Mouse (Mus musculus) lung, embryonic 14.5 days (tissue): Measurements from ENCODE around the gene Nlrc4. TPM values are rescaled to one million over a fixed set of nuclear protein-coding genes. Genes with fewer than 3 reads are reported as not detected.
A peak's percentile ranks its signal among the peaks of the same experiment; 100 is the strongest.

Experiments used
- ATAC-seq: fragments of 200-750 bp; cut with Nextera tagmentation; 2 replicates; pipeline ENCODE4 v1.8.0; 2017; ENCODE audit warnings: mild to moderate bottlenecking, moderate TSS enrichment, moderate library complexity; ENCODE audit not compliant: insufficient read depth
- DNase-seq: peaks from one replicate; pipeline ENCODE4 v3.0.0-alpha.2; 2015
- H3K27ac ChIP-seq: fragments of 300-500 bp; sonication (generic); 2 replicates; pipeline ENCODE4 v1.5.1; 2014; ENCODE audit warnings: low read depth, mild to moderate bottlenecking, moderate library complexity
- H3K27me3 ChIP-seq: fragments of 300-500 bp; sonication (generic); 2 replicates; pipeline ENCODE4 v1.6.1; 2014; ENCODE audit warnings: low read length, control low read depth; ENCODE audit not compliant: insufficient read depth
- H3K36me3 ChIP-seq: fragments of 300-500 bp; sonication (generic); 2 replicates; pipeline ENCODE4 v1.6.1; 2014; ENCODE audit warnings: control low read depth; ENCODE audit not compliant: insufficient read depth
- H3K4me1 ChIP-seq: fragments of 300-500 bp; sonication (generic); 2 replicates; pipeline ENCODE4 v1.6.1; 2014; ENCODE audit warnings: antibody characterized with exemption, control low read depth; ENCODE audit not compliant: insufficient read depth
- H3K4me2 ChIP-seq: fragments of 300-500 bp; sonication (generic); 2 replicates; pipeline ENCODE4 v1.6.1; 2014; ENCODE audit warnings: mild to moderate bottlenecking
- H3K4me3 ChIP-seq: fragments of 300-500 bp; sonication (generic); 2 replicates; pipeline ENCODE4 v1.5.1; 2014; ENCODE audit warnings: low read depth, low read length
- H3K9ac ChIP-seq: fragments of 300-500 bp; sonication (generic); 2 replicates; pipeline ENCODE4 v1.6.1; 2014
- H3K9me3 ChIP-seq: fragments of 300-500 bp; sonication (generic); 2 replicates; pipeline ENCODE4 v1.6.1; 2016; ENCODE audit warnings: low read depth, low read length, control low read depth
- CTCF ChIP-seq: IDR thresholded peaks from 2 replicates; pipeline ENCODE4 v1.5.1; 2016; ENCODE audit warnings: antibody characterized with exemption, low read depth
- WGBS: fragments of 180-500 bp; shearing (Covaris S2); extraction: QIAGEN DNeasy Blood & Tissue Kit; methylation state at CpG from one replicate; pipeline ENCODE4 v1.1.7; 2014; 5-methylcytosine and 5-hydroxymethylcytosine counted together
- polyA plus RNA-seq: library from polyadenylated mRNA; unstranded; fragments of >200 nt; fragmentation: Nextera tagmentation; extraction: Ambion mirVana; gene quantifications from 2 replicates; pipeline ENCODE4 v1.2.1, GENCODE M21; 2014

Gene Nlrc4
- polyA plus RNA-seq, result 0.27 and 0.39 TPM in 2 replicates

- Histone ChIP-seq H3K4me1 (no peaks in the 10 kb centered on the region), H3K36me3 (no peaks in the 10 kb centered on the region), H3K9ac (no peak within 1 kb of the TSS), H3K4me3 (no peak within 1 kb of the TSS), H3K9me3 (no peaks in the 10 kb centered on the region), H3K27me3 (no peaks in the 10 kb centered on the region), H3K4me2 (no peak within 1 kb of the TSS), H3K27ac (no peak within 1 kb of the TSS)
- TF ChIP-seq CTCF, result no peak
- DNase-seq, result no peak
- WGBS, result 49% methylated on average over 8 of the region's 8 CpGs
- ATAC-seq, result no peak
Measured at GRCm38 (mm10) chr17:74458711-74459408, at the start of gene Nlrc4. Gene Nlrc4, minus strand, starts transcription at chr17:74459142.

- TF ChIP-seq CTCF, result no peak
- Histone ChIP-seq H3K4me2 (no peak overlapping the region), H3K4me3 (no peak overlapping the region), H3K9ac (no peak overlapping the region), H3K9me3 (no peaks in the 10 kb centered on the region), H3K4me1 (no peaks in the 10 kb centered on the region), H3K36me3 (no peaks in the 10 kb centered on the region), H3K27ac (no peak overlapping the region), H3K27me3 (no peaks in the 10 kb centered on the region)
- ATAC-seq, result no peak
- WGBS, result 81% methylated on average over 3 of the region's 3 CpGs
- DNase-seq, result no peak
Measured at GRCm38 (mm10) chr17:74508600-74508999, 49.7 kb upstream of the Nlrc4 start.

GRCm38 (mm10) chr17:74507934-74508333 is 49.0 kb upstream of the Nlrc4 start:
- H3K4me1 ChIP-seq, result no peaks in the 10 kb centered on the region
- DNase-seq (no peak), ATAC-seq (no peak)
- no peak overlapping the region for H3K27ac ChIP-seq
- TF ChIP-seq CTCF, result no peak
- H3K9me3 ChIP-seq, result no peaks in the 10 kb centered on the region
- 59% methylated on average over 2 of the region's 2 CpGs for WGBS
- H3K4me3 ChIP-seq, result no peak overlapping the region
- H3K36me3 ChIP-seq, result no peaks in the 10 kb centered on the region
- no peak overlapping the region for H3K9ac ChIP-seq
- no peaks in the 10 kb centered on the region for H3K27me3 ChIP-seq
- H3K4me2 ChIP-seq, result no peak overlapping the region

- no peak overlapping the region for H3K27ac ChIP-seq
- H3K9me3 ChIP-seq, result no peaks in the 10 kb centered on the region
- TF ChIP-seq CTCF, result no peak
- no peak overlapping the region for H3K4me3 ChIP-seq
- peaks cover 32% of the 10 kb centered on the region for H3K36me3 ChIP-seq
- no peak overlapping the region for H3K4me2 ChIP-seq
- H3K4me1 ChIP-seq, result no peaks in the 10 kb centered on the region
- H3K27me3 ChIP-seq, result no peaks in the 10 kb centered on the region
- ATAC-seq, result no peak
- DNase-seq, result no peak
- H3K9ac ChIP-seq, result no peak overlapping the region
Measured at GRCm38 (mm10) chr17:74501085-74501484, 42.1 kb upstream of the Nlrc4 start.

GRCm38 (mm10) chr17:74500204-74500603 is 41.3 kb upstream of the Nlrc4 start:
- no peak overlapping the region for H3K9ac ChIP-seq
- ATAC-seq (no peak), DNase-seq (no peak)
- no peaks in the 10 kb centered on the region for H3K27me3 ChIP-seq
- H3K9me3 ChIP-seq, result no peaks in the 10 kb centered on the region
- H3K36me3 ChIP-seq, result peaks cover 40% of the 10 kb centered on the region
- TF ChIP-seq CTCF, result no peak
- no peaks in the 10 kb centered on the region for H3K4me1 ChIP-seq
- H3K4me3 ChIP-seq, result no peak overlapping the region
- no peak overlapping the region for H3K4me2 ChIP-seq
- 81% methylated on average over 4 of the region's 4 CpGs for WGBS
- H3K27ac ChIP-seq, result no peak overlapping the region

- Histone ChIP-seq H3K4me2 (no peak overlapping the region), H3K27me3 (no peaks in the 10 kb centered on the region), H3K4me1 (no peaks in the 10 kb centered on the region), H3K36me3 (peaks cover 36% of the 10 kb centered on the region), H3K4me3 (no peak overlapping the region), H3K9ac (no peak overlapping the region), H3K9me3 (no peaks in the 10 kb centered on the region), H3K27ac (no peak overlapping the region)
- 95% methylated on average over 3 of the region's 3 CpGs for WGBS
- no peak for TF ChIP-seq CTCF
- DNase-seq (no peak), ATAC-seq (no peak)
Measured at GRCm38 (mm10) chr17:74491565-74491964, 32.6 kb upstream of the Nlrc4 start.

- no peak for TF ChIP-seq CTCF
- no peak for ATAC-seq
- Histone ChIP-seq H3K9ac (peak overlapping the region; percentile 87), H3K27ac (peak overlapping the region; percentile 80), H3K4me3 (peak overlapping the region; percentile 96), H3K36me3 (peaks cover 23% of the 10 kb centered on the region), H3K4me2 (peak overlapping the region; percentile 61), H3K27me3 (no peaks in the 10 kb centered on the region), H3K4me1 (no peaks in the 10 kb centered on the region), H3K9me3 (no peaks in the 10 kb centered on the region)
- peak; percentile 28 for DNase-seq
- WGBS, result 0% methylated on average over 12 of the region's 12 CpGs
Measured at GRCm38 (mm10) chr17:74489901-74490220, 30.9 kb upstream of the Nlrc4 start.
